Mouse (Mus musculus): Measurements from ENCODE around the gene Kmt2b. TPM values are rescaled to one million over a fixed set of nuclear protein-coding genes. Genes with fewer than 3 reads are reported as not detected.

Kmt2b gene
- total and polyA plus RNA-seq, 3 experiments, result 8.4 to 32.8 (median 17.2) TPM

DNA sequence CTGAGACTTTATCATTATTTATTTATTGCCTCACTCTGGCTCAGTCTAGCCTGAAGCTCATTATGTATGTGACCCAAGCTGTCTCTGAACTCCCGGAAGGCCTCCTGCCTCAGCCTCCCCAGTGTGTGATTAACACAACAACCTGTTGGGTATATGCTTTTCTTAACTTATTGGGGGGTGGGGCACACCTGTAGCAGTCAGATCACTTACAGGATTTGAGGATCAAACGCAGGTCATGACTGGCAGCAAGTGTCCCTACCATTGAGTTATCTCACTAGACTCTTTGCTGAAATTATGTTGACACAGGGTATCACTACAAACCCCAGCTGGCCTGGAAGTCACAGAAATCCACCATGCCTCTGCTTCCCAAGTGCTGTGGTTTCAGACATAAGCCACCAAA is 28.2 kb downstream of the Kmt2b start:
- Histone ChIP-seq H3K4me1 (ENCODE audit: control insufficient read depth in 1 of 2, insufficient read depth in 2 of 2) (peaks cover 9 to 39% of the 10 kb centered on the region in 2 experiments; a peak in 3 of 4 replicates), H3K27ac (ENCODE audit: insufficient read depth, low read depth) (no peak overlapping the region), H3K4me2 (ENCODE audit: insufficient read depth, low read depth, poor library complexity, severe bottlenecking) (peak overlapping the region; percentile 58), H3K4me3 (replicated peaks in 1 of 3; ENCODE audit: low read depth in 2 of 3, low read length in 2 of 3, poor library complexity in 1 of 3) (no peak overlapping the region), H3K36me3 (replicated peaks in 1 of 2; ENCODE audit: control insufficient read depth in 1 of 2, insufficient read depth in 1 of 2, low read length in 1 of 2) (peaks cover 23 to 47% of the 10 kb centered on the region in 2 experiments), H3K9me3 (replicated peaks; ENCODE audit: low read length) (no peaks in the 10 kb centered on the region), H3K9ac (ENCODE audit: insufficient read depth, low read depth) (peak overlapping the region; percentile 77), H3K79me2 (replicated peaks; ENCODE audit: control insufficient read depth, extremely low read depth, insufficient read depth, poor library complexity, severe bottlenecking) (peaks cover 25% of the 10 kb centered on the region), H3K27me3 (replicated peaks) (no peaks in the 10 kb centered on the region)
- dilution Hi-C loops (cut with MboI; ENCODE audit: extremely low pct_ligation_motif_present, extremely low pct_unique_long_range_greater_than_20kb, low sequenced_read_pairs) (no loop called here), in situ Hi-C loops (cut with MboI; ENCODE audit: low pct_ligation_motif_present, low pct_unique_long_range_greater_than_20kb, low sequenced_read_pairs) (no loop called here)
- no peak for DNase-seq (ENCODE audit: extremely low read depth)
- no peak for TF ChIP-seq ZMIZ1 (IDR thresholded peaks at IDR 0.05; ENCODE audit: low read depth, low read length)
- TF ChIP-seq MXI1 (IDR thresholded peaks at IDR 0.05; ENCODE audit: low read depth, low read length), result no peak
- no peak for TF ChIP-seq USF2 (conservative IDR thresholded peaks at IDR 0.05; ENCODE audit: low read depth, low read length)
- no peak for TF ChIP-seq CHD2 (IDR thresholded peaks at IDR 0.05; ENCODE audit: low read length)
- no peak for TF ChIP-seq KAT2A (IDR thresholded peaks at IDR 0.05; ENCODE audit: insufficient replicate concordance, low read length)
- no peak for TF ChIP-seq HCFC1 (IDR thresholded peaks at IDR 0.05; ENCODE audit: low read depth, low read length)
- no peak for TF ChIP-seq USF1 (IDR thresholded peaks at IDR 0.05; ENCODE audit: low read depth, low read length)
- TF ChIP-seq POLR2AphosphoS2 (IDR thresholded peaks at IDR 0.05; ENCODE audit: low read depth, low read length), result no peak
- TF ChIP-seq ZC3H11A (IDR thresholded peaks at IDR 0.05; ENCODE audit: low read depth, low read length), result no peak
- no peak for TF ChIP-seq ETS1 (conservative IDR thresholded peaks at IDR 0.05; ENCODE audit: low read depth, low read length)
- TF ChIP-seq CTCF (conservative IDR thresholded peaks at IDR 0.05 in 1 of 2, IDR thresholded peaks at IDR 0.05 in 1 of 2; ENCODE audit: low read depth in 2 of 2, low read length in 2 of 2), result no peak
- no peak for TF ChIP-seq MAX (IDR thresholded peaks at IDR 0.05; ENCODE audit: low read length)
- TF ChIP-seq TBP (conservative IDR thresholded peaks at IDR 0.05; ENCODE audit: low read depth, low read length), result no peak

- Histone ChIP-seq H3K27me3 (replicated peaks) (no peaks in the 10 kb centered on the region), H3K4me2 (ENCODE audit: insufficient read depth, low read depth, poor library complexity, severe bottlenecking) (peak within 1 kb of the TSS; percentile 85), H3K79me2 (replicated peaks; ENCODE audit: control insufficient read depth, extremely low read depth, insufficient read depth, poor library complexity, severe bottlenecking) (peaks cover 25% of the 10 kb centered on the region), H3K4me1 (ENCODE audit: control insufficient read depth in 1 of 2, insufficient read depth in 2 of 2) (peaks cover 9 to 37% of the 10 kb centered on the region in 2 experiments; a peak in 3 of 4 replicates), H3K36me3 (replicated peaks in 1 of 2; ENCODE audit: control insufficient read depth in 1 of 2, insufficient read depth in 1 of 2, low read length in 1 of 2) (peaks cover 27 to 47% of the 10 kb centered on the region in 2 experiments), H3K9ac (ENCODE audit: insufficient read depth, low read depth) (peak within 1 kb of the TSS; percentile 98), H3K27ac (ENCODE audit: insufficient read depth, low read depth) (peak within 1 kb of the TSS; percentile 63), H3K4me3 (replicated peaks in 1 of 3; ENCODE audit: low read depth in 2 of 3, low read length in 2 of 3, poor library complexity in 1 of 3) (peak within 1 kb of the TSS; percentile 70 to 99 (median 99)), H3K9me3 (replicated peaks; ENCODE audit: low read length) (no peaks in the 10 kb centered on the region)
- dilution Hi-C loops (cut with MboI; ENCODE audit: extremely low pct_ligation_motif_present, extremely low pct_unique_long_range_greater_than_20kb, low sequenced_read_pairs) (no loop called here), in situ Hi-C loops (cut with MboI; ENCODE audit: low pct_ligation_motif_present, low pct_unique_long_range_greater_than_20kb, low sequenced_read_pairs) (loop anchor here (5.0 kb wide), 1 partner anchor 48 kb away; no protein-coding TSS in a partner anchor)
- peak; percentile 98 for DNase-seq (ENCODE audit: extremely low read depth)
- TF ChIP-seq MXI1 (IDR thresholded peaks at IDR 0.05; ENCODE audit: low read depth, low read length) (peak; percentile 67), GABPA (IDR thresholded peaks at IDR 0.05; ENCODE audit: insufficient replicate concordance, low read depth, low read length) (no peak), POLR2AphosphoS2 (IDR thresholded peaks at IDR 0.05; ENCODE audit: low read depth, low read length) (0 out of 2 replicates have a peak, but pooled peaks have one; percentile 42), MAZ (IDR thresholded peaks at IDR 0.05; ENCODE audit: low read depth, low read length) (peak; percentile 95), TBP (conservative IDR thresholded peaks at IDR 0.05; ENCODE audit: low read depth, low read length) (peak; percentile 59; the same call in 1 of the 2 replicates), SMC3 (IDR thresholded peaks at IDR 0.05; ENCODE audit: low read depth, low read length) (no peak), RAD21 (IDR thresholded peaks at IDR 0.05; ENCODE audit: low read depth, low read length) (no peak), MEF2A (IDR thresholded peaks at IDR 0.05; ENCODE audit: borderline replicate concordance, low read depth, low read length) (peak; percentile 64), ELF1 (IDR thresholded peaks at IDR 0.05; ENCODE audit: low read depth, low read length) (peak; percentile 95), IRF4 (IDR thresholded peaks at IDR 0.05; ENCODE audit: low read depth, low read length) (peak; percentile 51; the same call in 1 of the 2 replicates), NELFE (IDR thresholded peaks at IDR 0.05; ENCODE audit: low read depth, low read length) (peak; percentile 61), CTCF (conservative IDR thresholded peaks at IDR 0.05 in 1 of 2, IDR thresholded peaks at IDR 0.05 in 1 of 2; ENCODE audit: low read depth in 2 of 2, low read length in 2 of 2) (no peak), USF2 (conservative IDR thresholded peaks at IDR 0.05; ENCODE audit: low read depth, low read length) (no peak), USF1 (IDR thresholded peaks at IDR 0.05; ENCODE audit: low read depth, low read length) (no peak), MAX (IDR thresholded peaks at IDR 0.05; ENCODE audit: low read length) (peak; percentile 22; the same call in 1 of the 2 replicates), TCF12 (IDR thresholded peaks at IDR 0.05; ENCODE audit: low read depth, low read length) (peak; percentile 63; the same call in 1 of the 2 replicates), SIN3A (IDR thresholded peaks at IDR 0.05; ENCODE audit: low read length) (peak; percentile 95), UBTF (IDR thresholded peaks at IDR 0.05; ENCODE audit: low read depth, low read length) (no peak), MYC (IDR thresholded peaks at IDR 0.05; ENCODE audit: low read depth, low read length) (no peak), ZMIZ1 (IDR thresholded peaks at IDR 0.05; ENCODE audit: low read depth, low read length) (peak; percentile 71; the same call in 1 of the 2 replicates), KAT2A (IDR thresholded peaks at IDR 0.05; ENCODE audit: insufficient replicate concordance, low read length) (peak; percentile 84; the same call in 1 of the 2 replicates), PAX5 (IDR thresholded peaks at IDR 0.05; ENCODE audit: low read length) (no peak), NRF1 (IDR thresholded peaks at IDR 0.05; ENCODE audit: low read depth, low read length) (peak; percentile 88), ZC3H11A (IDR thresholded peaks at IDR 0.05; ENCODE audit: low read depth, low read length) (no peak), MAFK (IDR thresholded peaks at IDR 0.05; ENCODE audit: insufficient replicate concordance, low read length) (no peak), JUN (IDR thresholded peaks at IDR 0.05; ENCODE audit: insufficient read depth, low read depth, low read length) (no peak)
Observed at GRCm38 (mm10) chr7:30559443-30559954, 29.0 kb downstream of the Kmt2b start, which contains the start of gene Lin37. Lin37 (minus strand) TSS chr7:30559838.
